Comparison of ENCODE assay signal across 11 mouse cellular contexts in the genomic region with DNA sequence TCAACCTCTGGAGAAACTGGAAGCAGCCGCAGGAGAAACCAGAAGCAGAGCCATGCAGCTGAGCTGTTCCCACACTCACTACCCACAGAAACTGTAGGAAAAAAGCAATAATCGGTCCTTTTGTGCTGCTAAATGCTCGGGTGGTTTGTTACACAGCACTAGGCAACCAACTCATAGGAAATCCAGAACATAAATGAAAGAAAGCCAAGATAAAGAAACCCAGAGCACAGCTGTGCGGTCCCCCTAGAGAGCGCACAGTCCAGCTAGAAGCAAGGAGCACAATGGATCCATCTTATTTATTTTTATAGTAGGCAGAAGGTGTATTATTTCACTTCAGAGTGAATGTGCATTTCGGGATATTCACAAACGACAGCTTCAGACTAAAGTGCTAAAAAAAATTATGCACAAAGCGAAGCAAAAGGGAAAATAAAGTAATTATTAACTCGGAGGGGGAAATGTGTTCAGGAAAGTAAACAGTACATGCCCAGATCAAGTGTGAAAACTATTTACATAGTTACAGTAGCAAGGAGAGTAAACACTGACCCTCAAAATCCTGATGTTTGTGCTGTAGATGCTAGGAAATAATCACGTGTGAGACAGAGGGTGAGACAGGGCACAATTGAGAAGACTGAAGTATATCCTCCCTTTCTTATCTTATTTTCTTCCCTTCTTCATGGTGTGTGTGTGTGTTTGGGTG.
DNase-seq lines count a peak whose midpoint lies in the region; ATAC-seq and TF ChIP-seq lines count a peak whose summit lies in the region.
"Had no signal": no experiment of that assay in that cellular context is flagged by ENCODE, and none has a peak within 500 bp of the region (broad histone marks: within the 10 kb centered on the region; RNA-seq: fewer than 3 reads in every experiment).

No protein-coding gene starts in this region.

- H3K4me3 ChIP-seq in lung, embryonic 15.5 days, result no peak overlapping the region
- no peak overlapping the region for H3K4me3 ChIP-seq in hindbrain, embryonic 10.5 days
- H3K4me3 ChIP-seq in limb, embryonic 10.5 days, result no peak overlapping the region
- H3K4me3 ChIP-seq in midbrain, postnatal 0 days (ENCODE audit: low read depth, low read length), result no peak overlapping the region

- ATAC-seq in lung, embryonic 15.5 days (ENCODE audit: borderline replicate concordance, extremely low read depth, low FRiP score, low TSS enrichment), result peak; percentile 65; the same call in 1 of the 2 replicates
- ATAC-seq in midbrain, postnatal 0 days (ENCODE audit: low FRiP score), result peak; percentile 56; the same call in 1 of the 2 replicates

- TF ChIP-seq CTCF in midbrain, postnatal 0 days (IDR thresholded peaks at IDR 0.05), result no peak

- H3K27ac ChIP-seq in lung, embryonic 15.5 days, result peak overlapping the region; percentile 64
- H3K27ac ChIP-seq in hindbrain, embryonic 10.5 days, result peak overlapping the region; percentile 75
- H3K27ac ChIP-seq in limb, embryonic 10.5 days, result peak overlapping the region; percentile 58
- no peak overlapping the region for H3K27ac ChIP-seq in midbrain, postnatal 0 days (ENCODE audit: low read depth, low read length)

- no peak for DNase-seq in lung, postnatal 14 days
- peak; percentile 8 for DNase-seq in hindbrain, embryonic 10.5 days (ENCODE audit: low spot score)
- DNase-seq in limb, embryonic 10.5 days (ENCODE audit: low spot score), result no peak
- peak; percentile 47 for DNase-seq in midbrain, postnatal 0 days (ENCODE audit: low spot score)
- DNase-seq in spleen, adult 18-20 months, result no peak
- no peak for DNase-seq in natural killer cell, adult 2 months (ENCODE audit: low spot score in 2 of 2)
- no peak for DNase-seq in right cerebral cortex, postnatal 14 days
- DNase-seq: cerebellum, adult 11-12 months; heart, postnatal 36 days; thymus, postnatal 4 days had no signal

- no peaks in the 10 kb centered on the region for H3K27me3 ChIP-seq in lung, embryonic 15.5 days
- no peaks in the 10 kb centered on the region for H3K27me3 ChIP-seq in hindbrain, embryonic 10.5 days (ENCODE audit: insufficient read depth, poor library complexity, severe bottlenecking)
- no peaks in the 10 kb centered on the region for H3K27me3 ChIP-seq in limb, embryonic 10.5 days (ENCODE audit: low read depth, poor library complexity, severe bottlenecking)
- no peaks in the 10 kb centered on the region for H3K27me3 ChIP-seq in midbrain, postnatal 0 days (ENCODE audit: insufficient read depth, low read length)

- peak overlapping the region; percentile 22 for H3K4me2 ChIP-seq in lung, embryonic 15.5 days
- H3K4me2 ChIP-seq in midbrain, postnatal 0 days (ENCODE audit: low read depth, low read length, poor library complexity, severe bottlenecking), result no peak overlapping the region

- 0 out of 2 replicates have a peak, but pooled peaks cover 4% of the 10 kb centered on the region for H3K4me1 ChIP-seq in lung, embryonic 15.5 days
- peaks cover 17% of the 10 kb centered on the region for H3K4me1 ChIP-seq in hindbrain, embryonic 10.5 days (replicated peaks)
- peaks cover 12% of the 10 kb centered on the region for H3K4me1 ChIP-seq in limb, embryonic 10.5 days
- H3K4me1 ChIP-seq in midbrain, postnatal 0 days (ENCODE audit: insufficient read depth, low read length), result no peaks in the 10 kb centered on the region

- H3K9me3 ChIP-seq in lung, embryonic 15.5 days, result no peaks in the 10 kb centered on the region
- no peaks in the 10 kb centered on the region for H3K9me3 ChIP-seq in hindbrain, embryonic 10.5 days
- H3K9me3 ChIP-seq in limb, embryonic 10.5 days (replicated peaks), result no peaks in the 10 kb centered on the region
- no peaks in the 10 kb centered on the region for H3K9me3 ChIP-seq in midbrain, postnatal 0 days (ENCODE audit: low read length)

- no peak overlapping the region for H3K9ac ChIP-seq in lung, embryonic 15.5 days
- H3K9ac ChIP-seq in midbrain, postnatal 0 days (replicated peaks; ENCODE audit: low read length, poor library complexity, severe bottlenecking), result no peak overlapping the region

- WGBS in lung, embryonic 15.5 days, result 41% methylated on average over 10 of the region's 10 CpGs
- WGBS in hindbrain, embryonic 10.5 days, result 71% methylated on average over 10 of the region's 10 CpGs
- 92% methylated on average over 10 of the region's 10 CpGs for WGBS in limb, embryonic 10.5 days
- WGBS in midbrain, postnatal 0 days, result 55% methylated on average over 10 of the region's 10 CpGs

- no peaks in the 10 kb centered on the region for H3K36me3 ChIP-seq in lung, embryonic 15.5 days
- no peaks in the 10 kb centered on the region for H3K36me3 ChIP-seq in hindbrain, embryonic 10.5 days
- no peaks in the 10 kb centered on the region for H3K36me3 ChIP-seq in limb, embryonic 10.5 days
- H3K36me3 ChIP-seq in midbrain, postnatal 0 days (ENCODE audit: insufficient read depth, low read length), result no peaks in the 10 kb centered on the region

Comparison
In these comparisons a context has a peak if more than half of its experiments do, and no peak if none do; other contexts are left out.
1. DNase-seq: peak in hindbrain, embryonic 10.5 days (single experiment) and midbrain, postnatal 0 days (single experiment); none in lung, postnatal 14 days (single experiment), limb, embryonic 10.5 days (single experiment), spleen, adult 18-20 months (0 of 2), natural killer cell, adult 2 months (0 of 2) and right cerebral cortex, postnatal 14 days (single experiment).